Mouse (Mus musculus): ENCODE results near the gene Zpr1. TPM values are rescaled to one million over a fixed set of nuclear protein-coding genes. Genes with fewer than 3 reads are reported as not detected.

The Zpr1 gene
- 55.7 and 60.3 TPM in 2 replicates for polyA plus RNA-seq (2015; fragmentation: Nextera tagmentation; extraction: Ambion mirVana)

DNA sequence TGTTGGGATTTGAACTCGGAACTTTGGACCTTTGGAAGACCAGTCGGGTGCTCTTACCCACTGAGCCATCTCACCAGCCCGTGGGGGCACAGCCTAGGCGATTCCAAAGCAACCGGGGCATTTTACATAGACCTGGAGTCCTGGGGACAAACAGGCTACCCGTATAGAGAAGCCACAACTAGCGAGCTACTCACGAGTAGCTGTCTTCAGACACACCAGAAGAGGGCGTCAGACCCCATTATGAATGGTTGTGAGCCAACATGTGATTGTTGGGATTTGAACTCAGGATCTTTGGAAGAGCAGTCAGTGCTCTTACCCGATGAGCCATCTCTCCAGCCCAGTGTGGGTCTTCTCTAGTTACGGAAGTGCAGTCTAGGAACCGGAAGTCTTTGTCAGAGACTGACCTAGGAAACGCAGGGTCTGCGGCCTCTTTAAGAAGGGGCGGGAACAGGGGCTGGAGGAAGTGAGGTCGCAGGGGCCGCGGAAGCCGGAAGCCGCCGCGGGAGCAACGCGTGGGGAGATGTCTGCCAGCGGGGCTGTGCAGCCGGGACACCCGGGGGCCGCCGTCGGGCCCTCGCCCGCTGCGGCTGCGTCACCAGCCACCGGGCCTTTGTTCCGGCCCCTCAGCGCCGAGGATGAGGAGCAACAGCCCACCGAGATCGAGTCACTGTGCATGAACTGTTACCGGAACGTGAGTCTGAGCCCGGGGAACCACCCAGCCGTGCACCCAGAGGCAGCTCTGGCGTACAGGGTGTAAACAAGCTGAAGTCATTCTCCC lies at the start of gene Zpr1:
Zpr1 (plus strand) TSS at position 388 of the 778 bp plus-strand sequence.
- H3K4me1 ChIP-seq (replicated peaks) = peaks cover 13% of the 10 kb centered on the region
- peak within 1 kb of the TSS; percentile 71 for H3K9ac ChIP-seq
- peak; percentile 95 for ATAC-seq (ENCODE audit: low FRiP score, low read depth)
- H3K27ac ChIP-seq (replicated peaks) = peak within 1 kb of the TSS; percentile 68
- H3K27me3 ChIP-seq = peaks cover 13% of the 10 kb centered on the region; the same call in 1 of the 2 replicates
- peak within 1 kb of the TSS; percentile 94 for H3K4me2 ChIP-seq
- H3K36me3 ChIP-seq = peaks cover 27% of the 10 kb centered on the region
- WGBS = 5% methylated on average over 44 of the region's 45 CpGs
- H3K9me3 ChIP-seq = no peaks in the 10 kb centered on the region
- H3K4me3 ChIP-seq = peak within 1 kb of the TSS; percentile 86

GRCm38 (mm10) chr9:46223090-46223489 lies 49.8 kb upstream of the Zpr1 start:
- Histone ChIP-seq H3K4me3 (no peak overlapping the region), H3K9me3 (no peaks in the 10 kb centered on the region), H3K27ac (replicated peaks) (no peak overlapping the region), H3K9ac (no peak overlapping the region), H3K4me2 (no peak overlapping the region), H3K4me1 (replicated peaks) (no peaks in the 10 kb centered on the region), H3K36me3 (peaks cover 25% of the 10 kb centered on the region), H3K27me3 (no peaks in the 10 kb centered on the region)
- ATAC-seq (ENCODE audit: low FRiP score, low read depth) = no peak
- WGBS = 85% methylated on average over 6 of the region's 6 CpGs

GRCm38 (mm10) chr9:46224101-46224500 lies 48.8 kb upstream of the Zpr1 start:
- no peak overlapping the region for H3K4me2 ChIP-seq
- H3K9ac ChIP-seq = no peak overlapping the region
- no peak for ATAC-seq (ENCODE audit: low FRiP score, low read depth)
- H3K27me3 ChIP-seq = no peaks in the 10 kb centered on the region
- no peaks in the 10 kb centered on the region for H3K9me3 ChIP-seq
- peaks cover 25% of the 10 kb centered on the region for H3K36me3 ChIP-seq
- no peak overlapping the region for H3K27ac ChIP-seq (replicated peaks)
- H3K4me1 ChIP-seq (replicated peaks) = no peaks in the 10 kb centered on the region
- H3K4me3 ChIP-seq = no peak overlapping the region
- 91% methylated on average over 3 of the region's 3 CpGs for WGBS

DNA sequence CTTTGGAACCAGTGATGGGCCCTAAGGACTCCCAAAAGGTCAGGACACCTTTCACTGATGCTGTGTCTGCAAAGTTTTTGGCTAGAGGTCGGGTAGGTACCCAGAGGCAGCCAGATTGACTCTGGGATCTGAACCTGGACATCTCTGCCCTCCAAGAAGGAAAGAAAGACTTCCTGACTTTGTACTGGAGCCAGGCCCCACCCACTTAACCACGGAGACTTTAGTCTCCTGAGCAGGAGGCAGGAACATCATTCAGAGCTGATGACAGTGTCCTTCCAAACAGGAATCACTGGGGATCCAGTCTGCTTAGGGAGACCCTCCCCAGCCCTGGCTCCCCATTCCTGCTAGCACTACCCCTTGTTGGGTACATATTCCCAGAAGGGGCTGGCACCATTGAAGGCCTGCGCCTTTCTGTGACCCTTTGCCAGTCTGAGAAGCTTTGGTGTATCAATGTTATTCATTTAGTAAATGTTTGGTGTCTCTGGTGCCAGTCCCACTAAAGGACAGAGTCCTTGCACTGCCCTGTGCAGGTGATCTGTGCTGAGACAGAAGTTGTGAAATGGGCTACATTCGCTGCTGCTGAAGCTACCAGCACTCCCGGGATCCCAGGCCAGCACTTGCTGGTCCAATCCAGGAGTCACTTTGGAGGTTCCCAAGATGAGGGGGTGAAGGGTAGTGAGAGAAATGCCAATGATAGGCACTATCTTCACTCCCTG lies 47.8 kb upstream of the Zpr1 start:
- no peak overlapping the region for H3K4me3 ChIP-seq
- H3K27ac ChIP-seq (replicated peaks) = no peak overlapping the region
- H3K9ac ChIP-seq = no peak overlapping the region
- peaks cover 7% of the 10 kb centered on the region for H3K4me1 ChIP-seq (replicated peaks)
- H3K4me2 ChIP-seq = no peak overlapping the region
- no peaks in the 10 kb centered on the region for H3K9me3 ChIP-seq
- no peak for ATAC-seq (ENCODE audit: low FRiP score, low read depth)
- peaks cover 24% of the 10 kb centered on the region for H3K36me3 ChIP-seq
- 66% methylated on average over 5 of the region's 5 CpGs for WGBS
- H3K27me3 ChIP-seq = no peaks in the 10 kb centered on the region

GRCm38 (mm10) chr9:46227064-46227614 lies 45.7 kb upstream of the Zpr1 start:
- Histone ChIP-seq H3K4me1 (replicated peaks) (peaks cover 15% of the 10 kb centered on the region), H3K36me3 (peaks cover 5% of the 10 kb centered on the region), H3K27me3 (no peaks in the 10 kb centered on the region), H3K27ac (replicated peaks) (no peak overlapping the region), H3K4me2 (no peak overlapping the region), H3K9ac (no peak overlapping the region), H3K9me3 (no peaks in the 10 kb centered on the region), H3K4me3 (no peak overlapping the region)
- ATAC-seq (ENCODE audit: low FRiP score, low read depth) = no peak
- WGBS = 90% methylated on average over 3 of the region's 3 CpGs

- Histone ChIP-seq H3K9me3 (no peaks in the 10 kb centered on the region), H3K27ac (replicated peaks) (no peak within 1 kb of the TSS), H3K9ac (no peak within 1 kb of the TSS), H3K36me3 (no peaks in the 10 kb centered on the region), H3K4me3 (no peak within 1 kb of the TSS), H3K4me1 (replicated peaks) (peaks cover 15% of the 10 kb centered on the region), H3K27me3 (no peaks in the 10 kb centered on the region), H3K4me2 (no peak within 1 kb of the TSS)
- WGBS = 63% methylated on average over 9 of the region's 9 CpGs
- ATAC-seq (ENCODE audit: low FRiP score, low read depth) = no peak
These were observed 44.4 kb upstream of the Zpr1 start, which contains the start of gene Apoa1 for GRCm38 (mm10) chr9:46228491-46228890. Gene Apoa1 (plus strand): TSS chr9:46228580.

GRCm38 (mm10) chr9:46229573-46230449 lies 43.1 kb upstream of the Zpr1 start:
- H3K27ac ChIP-seq (replicated peaks) = peak overlapping the region; percentile 77
- peak overlapping the region; percentile 62 for H3K9ac ChIP-seq
- H3K4me2 ChIP-seq = peak overlapping the region; percentile 70
- H3K36me3 ChIP-seq = no peaks in the 10 kb centered on the region
- ATAC-seq (ENCODE audit: low FRiP score, low read depth) = peak; percentile 96
- no peaks in the 10 kb centered on the region for H3K9me3 ChIP-seq
- 16% methylated on average over 37 of the region's 37 CpGs for WGBS
- peak overlapping the region; percentile 44 for H3K4me3 ChIP-seq
- peaks cover 15% of the 10 kb centered on the region for H3K4me1 ChIP-seq (replicated peaks)
- no peaks in the 10 kb centered on the region for H3K27me3 ChIP-seq

DNA sequence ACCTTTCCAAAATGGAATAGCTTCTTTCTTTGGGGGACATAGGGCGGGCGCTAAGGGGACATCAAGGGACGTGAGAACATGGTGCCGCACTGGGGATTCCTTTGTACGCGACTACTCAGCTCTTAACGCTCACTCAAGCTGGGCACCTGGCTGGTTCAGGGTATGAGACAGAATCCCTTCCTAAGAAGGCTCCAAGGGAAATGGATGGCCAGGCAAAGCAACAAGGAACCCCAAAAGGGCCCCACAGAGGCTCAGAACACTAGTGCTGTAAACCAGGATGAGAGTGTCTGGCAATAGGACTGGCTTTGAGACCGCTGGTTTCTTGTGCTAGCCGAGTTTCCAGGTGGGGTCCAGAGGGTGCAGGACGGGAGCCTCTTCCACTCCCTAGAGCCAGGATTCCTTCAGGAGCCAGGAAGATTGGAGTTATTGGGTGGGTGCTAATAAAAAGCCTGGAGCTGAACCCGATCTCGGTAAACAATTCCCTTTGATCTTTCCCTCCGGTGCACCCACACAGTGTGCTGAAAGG lies 42.4 kb upstream of the Zpr1 start:
- WGBS = 17% methylated on average over 13 of the region's 13 CpGs
- no peaks in the 10 kb centered on the region for H3K27me3 ChIP-seq
- H3K36me3 ChIP-seq = no peaks in the 10 kb centered on the region
- H3K9me3 ChIP-seq = no peaks in the 10 kb centered on the region
- H3K9ac ChIP-seq = peak overlapping the region; percentile 62
- H3K4me2 ChIP-seq = peak overlapping the region; percentile 70
- peak overlapping the region; percentile 77 for H3K27ac ChIP-seq (replicated peaks)
- no peak for ATAC-seq (ENCODE audit: low FRiP score, low read depth)
- peaks cover 15% of the 10 kb centered on the region for H3K4me1 ChIP-seq (replicated peaks)
- peak overlapping the region; percentile 44 for H3K4me3 ChIP-seq

- ATAC-seq (ENCODE audit: low FRiP score, low read depth) = no peak
- H3K9ac ChIP-seq = no peak overlapping the region
- H3K9me3 ChIP-seq = no peaks in the 10 kb centered on the region
- H3K4me3 ChIP-seq = no peak overlapping the region
- WGBS = 92% methylated on average over 6 of the region's 6 CpGs
- no peak overlapping the region for H3K4me2 ChIP-seq
- H3K36me3 ChIP-seq = no peaks in the 10 kb centered on the region
- H3K27me3 ChIP-seq = no peaks in the 10 kb centered on the region
- H3K4me1 ChIP-seq (replicated peaks) = peaks cover 8% of the 10 kb centered on the region
- H3K27ac ChIP-seq (replicated peaks) = no peak overlapping the region
These were observed 37.7 kb upstream of the Zpr1 start for GRCm38 (mm10) chr9:46235196-46235595.

- no peak within 1 kb of the TSS for H3K4me3 ChIP-seq
- H3K27me3 ChIP-seq = no peaks in the 10 kb centered on the region
- ATAC-seq (ENCODE audit: low FRiP score, low read depth) = no peak
- no peaks in the 10 kb centered on the region for H3K36me3 ChIP-seq
- H3K9ac ChIP-seq = no peak within 1 kb of the TSS
- H3K9me3 ChIP-seq = no peaks in the 10 kb centered on the region
- no peak within 1 kb of the TSS for H3K27ac ChIP-seq (replicated peaks)
- peaks cover 5% of the 10 kb centered on the region for H3K4me1 ChIP-seq (replicated peaks)
- no peak within 1 kb of the TSS for H3K4me2 ChIP-seq
These were observed 37.4 kb upstream of the Zpr1 start, which contains the start of gene Apoc3 for GRCm38 (mm10) chr9:46235596-46235648. Gene Apoc3 (minus strand): TSS chr9:46235636.

DNA sequence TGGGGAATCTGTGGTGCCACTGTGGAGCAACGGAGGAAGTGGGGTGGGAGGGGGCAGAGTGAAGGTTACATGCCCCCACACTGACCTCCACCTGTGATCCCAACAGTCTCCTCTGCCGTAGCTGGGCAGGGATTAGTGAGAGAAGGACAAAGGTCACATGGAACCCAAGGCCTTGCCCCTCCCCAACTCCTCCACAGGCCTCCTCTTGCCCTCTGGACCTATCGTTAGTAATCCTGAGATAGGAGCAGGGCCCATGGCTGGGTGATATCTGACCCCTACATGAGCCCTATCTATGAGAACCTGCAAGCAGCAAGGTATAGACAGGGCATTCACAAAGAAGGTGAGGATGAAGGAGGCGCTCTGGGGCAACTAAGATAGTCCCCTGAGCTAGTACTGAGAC lies 37.2 kb upstream of the Zpr1 start:
- H3K4me2 ChIP-seq = no peak overlapping the region
- H3K4me3 ChIP-seq = no peak overlapping the region
- H3K27me3 ChIP-seq = no peaks in the 10 kb centered on the region
- H3K4me1 ChIP-seq (replicated peaks) = peaks cover 3% of the 10 kb centered on the region
- no peak for ATAC-seq (ENCODE audit: low FRiP score, low read depth)
- H3K9ac ChIP-seq = no peak overlapping the region
- H3K36me3 ChIP-seq = no peaks in the 10 kb centered on the region
- H3K9me3 ChIP-seq = no peaks in the 10 kb centered on the region
- WGBS = 73% methylated on average over 4 of the region's 4 CpGs
- H3K27ac ChIP-seq (replicated peaks) = no peak overlapping the region

GRCm38 (mm10) chr9:46238850-46239249 lies 34.0 kb upstream of the Zpr1 start:
- no peaks in the 10 kb centered on the region for H3K27me3 ChIP-seq
- H3K9ac ChIP-seq = no peak overlapping the region
- H3K27ac ChIP-seq (replicated peaks) = no peak overlapping the region
- H3K4me2 ChIP-seq = no peak overlapping the region
- H3K36me3 ChIP-seq = no peaks in the 10 kb centered on the region
- H3K4me1 ChIP-seq (replicated peaks) = no peaks in the 10 kb centered on the region
- no peaks in the 10 kb centered on the region for H3K9me3 ChIP-seq
- H3K4me3 ChIP-seq = no peak overlapping the region
- ATAC-seq (ENCODE audit: low FRiP score, low read depth) = no peak
- 91% methylated on average over 7 of the region's 7 CpGs for WGBS

Data from hindbrain, embryonic 15.5 days (tissue).